Mouse (Mus musculus): ENCODE measurements around the gene Itga7.

- TF ChIP-seq EP300 (IDR thresholded peaks at IDR 0.05; ENCODE audit: low read depth) (no peak), CTCF (IDR thresholded peaks at IDR 0.05; ENCODE audit: low read depth) (no peak)
Observed at GRCm38 (mm10) chr10:128970740-128971250, 37.2 kb downstream of the Itga7 start.

Data from heart, postnatal 0 days (tissue).